Mouse (Mus musculus) retina, postnatal 7 days (tissue): ENCODE data around the gene Kcnip4.

Experiments
- DNase-seq: peaks from one replicate; pipeline ENCODE4 v3.0.0-alpha.2; 2012; ENCODE audit warnings: low read depth, low spot score

The Kcnip4 gene

GRCm38 (mm10) chr5:49247081-49247480, 277.6 kb downstream of the Kcnip4 start:
- DNase-seq, result no peak

DNA sequence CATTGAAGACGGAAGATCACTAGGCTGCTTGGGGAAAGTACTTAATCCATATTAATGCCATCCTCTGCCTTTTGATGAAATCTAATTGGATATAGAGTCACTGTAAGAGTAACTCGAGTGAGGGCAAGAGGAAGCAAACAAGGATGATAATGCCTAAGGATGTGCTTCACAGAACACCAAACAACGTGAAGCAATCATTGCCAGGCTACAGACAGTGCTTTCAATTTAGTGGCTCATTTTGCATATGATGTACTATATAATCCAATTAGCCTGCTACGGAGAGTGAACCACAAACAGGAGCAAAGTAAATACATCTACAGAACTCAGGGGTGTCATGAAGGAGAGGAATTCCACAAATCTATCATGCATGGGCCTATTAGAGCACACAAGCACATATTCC, 280.3 kb downstream of the Kcnip4 start:
- no peak for DNase-seq

GRCm38 (mm10) chr5:49241708-49242107, 283.0 kb downstream of the Kcnip4 start:
- no peak for DNase-seq

GRCm38 (mm10) chr5:49201164-49201756, 323.4 kb downstream of the Kcnip4 start:
- DNase-seq, result no peak

- DNase-seq, result no peak
These were observed 336.5 kb downstream of the Kcnip4 start for GRCm38 (mm10) chr5:49188236-49188635.

DNA sequence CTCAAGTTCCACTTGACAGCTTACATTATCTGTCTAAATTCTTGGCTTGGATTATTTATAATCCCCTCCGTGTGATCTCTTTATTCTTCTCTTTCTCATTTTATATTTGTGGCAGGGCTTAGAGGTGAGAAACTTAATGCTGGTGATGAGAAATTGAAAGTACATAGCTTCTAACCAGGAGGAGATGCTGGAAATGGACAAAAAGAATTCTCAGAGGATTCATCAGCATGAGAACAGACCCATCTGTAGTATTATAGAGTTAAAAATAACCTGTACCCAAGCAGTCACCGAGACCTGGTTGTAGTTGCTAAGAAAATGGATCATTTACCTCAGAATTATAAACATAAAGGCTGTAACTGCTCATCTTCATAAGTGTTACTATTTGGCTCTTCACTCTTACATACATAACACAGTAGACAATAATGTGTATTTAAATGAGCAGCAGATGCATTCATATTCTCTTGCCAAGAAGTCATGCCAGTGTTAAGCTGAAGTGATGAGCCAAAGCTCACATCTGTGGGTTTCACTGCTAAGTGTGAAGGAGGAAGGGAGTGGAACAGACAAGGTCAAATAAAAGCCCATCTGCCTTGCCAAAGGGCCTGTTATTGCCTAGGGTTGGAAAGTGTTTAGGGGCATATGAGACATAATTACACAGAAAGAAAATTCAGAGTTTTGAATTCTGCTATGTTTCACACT, 374.4 kb downstream of the Kcnip4 start:
- DNase-seq, result no peak

DNA sequence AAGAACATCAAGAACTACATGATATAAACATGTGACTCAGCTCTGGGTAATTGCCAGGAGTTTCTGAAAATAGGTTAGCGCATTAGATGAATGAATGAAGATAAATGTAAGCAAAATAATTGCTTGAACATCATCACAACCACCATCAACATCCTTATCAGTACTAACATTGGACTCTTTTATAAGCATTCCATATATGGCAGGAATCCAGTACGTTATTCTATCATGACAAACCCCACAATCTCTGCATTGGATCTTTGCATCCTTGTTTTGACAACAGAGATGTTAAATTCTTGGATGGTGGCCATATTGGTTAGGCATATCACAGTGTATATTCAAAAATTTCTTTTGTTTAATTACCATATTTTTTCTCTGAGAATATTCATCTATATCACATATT, 375.0 kb downstream of the Kcnip4 start:
- DNase-seq, result no peak

DNA sequence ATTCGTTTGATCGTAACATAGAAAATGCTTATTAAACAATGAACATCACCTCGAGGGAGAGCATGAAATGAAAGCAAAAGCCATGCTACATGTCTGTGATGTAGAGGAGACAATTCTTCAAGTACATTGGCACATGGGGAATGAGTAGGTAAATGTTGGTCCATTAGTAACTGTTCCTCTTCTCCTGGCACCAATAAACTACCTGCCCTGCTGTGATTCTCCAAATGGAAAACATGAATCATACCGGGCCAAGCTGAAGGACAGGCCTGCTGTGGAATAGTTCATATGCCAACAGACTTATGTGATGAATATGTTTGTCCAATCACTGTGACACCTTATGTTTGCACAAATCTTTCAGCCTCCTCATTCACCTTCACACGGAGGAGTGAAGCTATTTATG, 429.3 kb downstream of the Kcnip4 start:
- no peak for DNase-seq

DNA sequence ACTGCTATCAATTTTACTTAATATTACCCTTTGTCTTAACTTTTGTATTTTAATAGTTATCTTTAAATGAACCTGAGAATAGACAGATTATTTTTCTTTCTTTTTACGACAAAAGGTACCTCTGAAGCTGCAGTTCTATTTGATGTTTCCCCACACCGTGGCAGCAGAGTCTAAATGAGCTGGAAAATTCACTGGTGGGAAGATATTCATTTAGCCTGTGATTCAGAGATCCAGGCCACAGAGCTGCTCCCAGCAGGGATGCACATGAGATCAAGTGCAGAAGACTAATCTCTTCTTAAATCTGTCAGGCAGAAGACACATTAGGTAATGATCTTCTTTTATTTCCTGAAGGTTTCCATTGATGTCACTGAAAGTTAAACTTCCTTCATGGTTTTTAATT, 429.8 kb downstream of the Kcnip4 start:
- DNase-seq, result no peak

DNA sequence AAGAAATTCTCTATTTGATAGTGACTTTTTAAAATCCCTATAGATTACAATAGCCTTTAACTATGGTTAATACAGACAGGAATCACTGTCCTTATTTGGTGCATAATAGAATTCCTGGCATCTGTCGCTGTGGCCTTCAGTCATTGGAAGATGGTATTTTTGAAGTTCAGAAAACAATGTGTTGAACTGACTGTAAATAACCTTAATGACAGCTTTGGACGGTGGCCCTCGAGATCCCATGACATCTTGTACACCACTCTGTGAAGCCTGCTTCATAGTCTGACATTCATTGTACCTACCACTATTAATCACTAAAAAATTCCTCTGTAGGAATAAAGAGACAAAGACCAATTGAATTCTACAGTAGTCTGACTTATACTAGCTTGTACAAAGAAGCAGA, 430.4 kb downstream of the Kcnip4 start:
- DNase-seq, result no peak

GRCm38 (mm10) chr5:49090122-49090680, 434.5 kb downstream of the Kcnip4 start:
- DNase-seq, result peak; percentile 70

DNA sequence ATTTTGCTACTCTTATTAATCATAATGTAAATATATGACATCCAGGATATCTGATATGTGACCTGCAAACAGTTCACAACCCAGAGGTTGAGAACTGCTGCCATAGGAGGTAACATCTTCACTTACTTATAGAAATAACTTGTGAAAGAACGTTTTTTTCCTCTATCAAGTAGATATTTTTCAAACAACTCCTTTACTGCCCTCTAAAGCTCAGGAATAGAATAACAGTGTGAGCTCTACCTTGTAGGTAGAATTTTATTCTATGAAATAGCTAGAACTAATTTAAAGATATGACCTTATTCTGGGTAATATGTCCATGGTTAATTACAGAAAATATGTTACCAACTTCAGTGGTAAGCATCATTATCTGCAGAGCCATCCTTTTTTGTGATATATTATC, 459.1 kb downstream of the Kcnip4 start:
- DNase-seq, result no peak

DNA sequence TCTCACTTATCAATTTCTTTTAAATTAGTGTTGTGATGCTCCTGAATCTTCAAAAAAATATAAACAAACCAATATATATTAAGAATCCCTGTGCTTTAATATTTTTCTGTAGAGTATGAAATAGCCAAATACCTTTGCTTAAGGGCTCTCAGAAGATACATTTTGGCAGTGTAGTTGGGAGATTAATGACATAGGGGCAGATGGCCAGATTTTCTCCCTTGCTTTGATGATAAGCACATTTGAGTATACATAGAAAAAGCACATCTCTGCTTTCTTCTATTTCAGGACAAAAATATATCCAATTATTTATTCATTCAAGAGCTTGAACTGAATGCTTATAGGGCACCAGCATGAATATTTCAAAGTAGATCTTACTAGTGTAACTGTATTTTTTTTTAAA, 465.8 kb downstream of the Kcnip4 start:
- no peak for DNase-seq

DNA sequence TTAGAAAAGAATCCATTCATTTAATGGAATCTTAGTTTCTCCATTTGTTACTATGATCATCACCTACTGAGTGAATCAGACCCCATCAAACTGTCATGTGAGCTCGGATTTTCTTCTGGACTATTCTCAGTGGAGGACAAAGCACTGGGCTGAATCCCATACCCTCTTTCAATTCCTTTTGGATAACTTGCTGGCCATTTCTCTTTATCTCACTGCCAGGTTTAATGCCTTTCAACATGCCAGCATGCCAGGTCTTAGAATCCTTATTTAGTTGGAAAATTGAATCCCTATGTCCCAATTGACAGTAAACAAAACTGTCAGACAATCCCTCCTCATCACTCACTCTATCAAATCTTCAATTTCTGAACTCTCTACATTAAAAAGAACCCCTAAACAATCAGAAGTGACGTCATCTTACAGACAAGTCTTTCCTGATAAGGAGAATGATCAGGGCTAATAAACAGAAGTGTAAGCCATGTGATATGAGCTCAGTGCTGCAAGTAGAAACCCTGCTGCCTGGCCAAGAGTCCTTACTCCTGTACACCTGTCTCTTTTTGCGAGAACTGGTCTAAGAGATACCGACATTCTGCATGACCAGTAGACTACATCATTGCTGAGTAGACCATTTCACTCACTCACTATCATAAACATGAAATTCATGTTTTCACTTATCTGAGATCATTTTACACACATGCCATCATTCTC, 466.9 kb downstream of the Kcnip4 start:
- no peak for DNase-seq

- no peak for DNase-seq
These were observed 476.7 kb downstream of the Kcnip4 start for GRCm38 (mm10) chr5:49047960-49048359.

DNA sequence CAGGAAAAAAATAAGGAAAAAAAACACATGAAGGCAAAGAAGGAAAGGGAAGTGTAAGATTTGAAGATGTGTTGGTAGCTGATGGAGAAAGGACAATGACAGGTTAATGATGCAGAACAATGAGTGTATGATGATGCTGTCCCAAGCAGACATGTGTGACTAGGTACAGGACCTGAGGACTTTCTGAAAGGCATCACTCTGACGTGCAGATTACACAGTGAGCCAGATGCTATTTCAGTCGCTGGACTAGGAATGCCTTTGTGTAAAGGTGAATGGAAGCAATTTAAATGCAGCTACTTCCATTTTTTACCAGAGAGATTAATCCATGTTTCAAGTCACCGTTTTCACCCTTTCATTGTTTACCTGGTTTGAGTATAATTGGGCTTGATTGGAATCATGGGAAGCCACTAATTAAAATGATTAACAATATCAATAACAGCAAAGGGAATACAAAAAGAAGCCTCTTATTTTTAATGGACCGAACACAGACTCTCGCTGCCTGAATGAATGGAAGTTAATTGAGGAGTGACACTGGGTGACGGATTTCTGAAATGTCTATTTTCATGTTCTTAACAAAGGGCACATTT, 483.4 kb downstream of the Kcnip4 start:
- DNase-seq, result no peak

- DNase-seq, result no peak
These were observed 527.3 kb downstream of the Kcnip4 start for GRCm38 (mm10) chr5:48997359-48997758.

GRCm38 (mm10) chr5:48989145-48989659, 535.5 kb downstream of the Kcnip4 start:
- no peak for DNase-seq

GRCm38 (mm10) chr5:48942378-48943088, 582.2 kb downstream of the Kcnip4 start:
- no peak for DNase-seq

DNA sequence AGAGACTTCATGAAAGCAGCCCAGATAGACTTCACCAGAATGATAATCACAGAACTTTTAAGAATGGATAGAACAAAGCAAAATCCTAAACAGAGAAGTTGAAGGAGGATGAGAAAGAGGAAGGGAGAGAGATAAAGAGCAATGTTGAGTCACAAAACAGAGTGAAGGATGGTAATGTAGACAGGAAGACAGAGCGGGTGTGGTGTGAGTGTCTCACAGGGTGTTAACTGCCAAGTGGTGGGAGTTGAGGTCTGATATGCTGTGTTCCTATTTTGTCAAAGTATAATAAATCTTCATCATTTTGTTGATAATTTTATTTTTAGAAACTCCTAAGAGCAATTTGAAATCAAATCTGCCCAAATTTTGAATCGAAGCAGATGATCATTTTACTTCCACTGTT, 592.8 kb downstream of the Kcnip4 start:
- DNase-seq, result no peak

DNA sequence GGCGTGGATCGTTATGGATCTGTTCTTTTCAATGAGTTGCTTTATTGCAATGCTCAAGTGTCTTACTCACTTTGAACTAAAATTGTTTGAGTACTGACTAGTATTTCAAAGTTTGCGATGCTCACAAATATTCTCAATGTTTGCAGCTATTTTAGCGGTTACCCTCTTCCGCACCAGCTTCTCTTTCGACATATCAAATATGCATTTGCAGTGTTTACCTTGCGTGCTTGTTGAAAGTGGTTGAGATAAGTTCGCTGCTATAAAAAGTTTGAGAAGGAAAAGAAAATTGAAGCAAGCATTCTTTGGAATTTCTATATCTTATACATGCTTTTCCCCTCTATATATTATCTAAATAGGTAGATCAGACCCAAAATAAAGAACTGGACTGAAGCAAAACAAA, 634.5 kb downstream of the Kcnip4 start:
- DNase-seq, result no peak
